Comparison of ENCODE assay signal across 8 mouse cellular contexts in the genomic region with DNA sequence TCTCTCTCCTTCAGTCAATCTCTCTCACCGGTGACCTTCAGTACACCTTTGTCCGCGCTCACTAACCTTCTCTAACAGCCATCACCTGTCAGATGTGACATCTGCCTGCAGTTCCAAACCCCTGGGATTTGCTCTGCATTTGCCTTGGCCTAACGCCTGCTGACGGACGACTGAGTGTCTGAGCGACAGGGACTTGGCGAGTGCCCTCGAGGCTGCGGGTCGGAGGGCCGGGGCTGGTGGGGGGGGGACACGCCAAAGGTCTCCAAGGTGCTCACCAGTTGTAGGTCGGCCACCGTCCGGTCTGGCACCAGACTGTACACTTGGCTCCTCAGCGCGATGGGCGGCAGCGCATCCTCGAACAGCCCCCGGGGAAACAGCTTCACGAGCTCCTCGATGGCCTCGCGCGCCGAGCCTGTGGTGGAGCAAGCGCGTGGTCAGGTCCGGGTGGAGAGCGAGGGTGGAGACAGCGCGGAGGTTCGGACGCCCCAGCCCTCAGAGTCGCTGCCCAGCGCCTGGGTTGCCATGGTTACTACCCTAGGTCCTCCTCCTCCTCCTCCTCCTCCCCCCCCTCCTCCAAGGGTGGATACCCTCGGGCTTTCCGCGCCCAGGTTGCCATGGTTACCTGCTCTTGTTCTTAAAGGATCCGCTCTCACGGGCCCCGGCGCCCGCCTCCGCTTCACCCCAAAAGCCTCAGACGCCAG. TPM values are rescaled to one million over a fixed set of nuclear protein-coding genes. Genes with fewer than 3 reads are reported as not detected.
DNase-seq lines count a peak whose midpoint lies in the region; ATAC-seq and TF ChIP-seq lines count a peak whose summit lies in the region.

No protein-coding gene starts in this region.

- H3K4me1 ChIP-seq in lung, embryonic 14.5 days (ENCODE audit: insufficient read depth), result no peaks in the 10 kb centered on the region
- peaks cover 24% of the 10 kb centered on the region for H3K4me1 ChIP-seq in embryonic facial prominence, embryonic 15.5 days
- H3K4me1 ChIP-seq in intestine, embryonic 15.5 days (replicated peaks), result peaks cover 22% of the 10 kb centered on the region
- H3K4me1 ChIP-seq in midbrain, postnatal 0 days (ENCODE audit: insufficient read depth, low read length), result peaks cover 5% of the 10 kb centered on the region; the same call in 1 of the 2 replicates

- WGBS in lung, embryonic 14.5 days, result 4% methylated on average over 39 of the region's 48 CpGs
- WGBS in embryonic facial prominence, embryonic 15.5 days, result 3% methylated on average over 48 of the region's 48 CpGs
- WGBS in intestine, embryonic 15.5 days, result 4% methylated on average over 48 of the region's 48 CpGs
- 5% methylated on average over 38 of the region's 48 CpGs for WGBS in midbrain, postnatal 0 days

- no peak for TF ChIP-seq CTCF in lung, embryonic 14.5 days (IDR thresholded peaks at IDR 0.05; ENCODE audit: low read depth)
- no peak for TF ChIP-seq CTCF in midbrain, postnatal 0 days (IDR thresholded peaks at IDR 0.05)

- no peak for DNase-seq in lung, embryonic 14.5 days
- DNase-seq in lung, postnatal 10 days, result no peak
- DNase-seq in midbrain, postnatal 0 days (ENCODE audit: low spot score), result no peak
- no peak for DNase-seq in cerebellum, adult 9-11 months
- no peak for DNase-seq in layer of hippocampus, adult 8-10 months (ENCODE audit: low spot score in 2 of 2)
- DNase-seq in cerebellum, adult 8-10 months, result no peak

- peak overlapping the region; percentile 78 for H3K4me3 ChIP-seq in lung, embryonic 14.5 days (ENCODE audit: low read depth, low read length)
- H3K4me3 ChIP-seq in embryonic facial prominence, embryonic 15.5 days (replicated peaks), result peak overlapping the region; percentile 86
- H3K4me3 ChIP-seq in intestine, embryonic 15.5 days (replicated peaks), result peak overlapping the region; percentile 70
- peak overlapping the region; percentile 57 for H3K4me3 ChIP-seq in midbrain, postnatal 0 days (ENCODE audit: low read depth, low read length)

- H3K9me3 ChIP-seq in lung, embryonic 14.5 days (ENCODE audit: low read depth, low read length), result no peaks in the 10 kb centered on the region
- H3K9me3 ChIP-seq in embryonic facial prominence, embryonic 15.5 days (replicated peaks), result no peaks in the 10 kb centered on the region
- no peaks in the 10 kb centered on the region for H3K9me3 ChIP-seq in intestine, embryonic 15.5 days
- H3K9me3 ChIP-seq in midbrain, postnatal 0 days (ENCODE audit: low read length), result no peaks in the 10 kb centered on the region

- peak overlapping the region; percentile 90 for H3K4me2 ChIP-seq in lung, embryonic 14.5 days
- H3K4me2 ChIP-seq in embryonic facial prominence, embryonic 15.5 days (replicated peaks), result peak overlapping the region; percentile 99
- peak overlapping the region; percentile 94 for H3K4me2 ChIP-seq in intestine, embryonic 15.5 days (replicated peaks)
- peak overlapping the region; percentile 98 for H3K4me2 ChIP-seq in midbrain, postnatal 0 days (ENCODE audit: low read depth, low read length, poor library complexity, severe bottlenecking)

- H3K36me3 ChIP-seq in lung, embryonic 14.5 days (ENCODE audit: insufficient read depth), result peaks cover 38% of the 10 kb centered on the region
- H3K36me3 ChIP-seq in embryonic facial prominence, embryonic 15.5 days, result peaks cover 45% of the 10 kb centered on the region
- peaks cover 19% of the 10 kb centered on the region for H3K36me3 ChIP-seq in intestine, embryonic 15.5 days
- peaks cover 21% of the 10 kb centered on the region for H3K36me3 ChIP-seq in midbrain, postnatal 0 days (ENCODE audit: insufficient read depth, low read length)

- peak; percentile 85 for ATAC-seq in lung, embryonic 14.5 days (ENCODE audit: insufficient read depth)
- ATAC-seq in embryonic facial prominence, embryonic 15.5 days (ENCODE audit: insufficient number of reproducible peaks, low FRiP score, low TSS enrichment, low read depth), result peak; percentile 65
- peak; percentile 85 for ATAC-seq in intestine, embryonic 15.5 days
- peak; percentile 81 for ATAC-seq in midbrain, postnatal 0 days (ENCODE audit: low FRiP score)

- H3K27ac ChIP-seq in lung, embryonic 14.5 days (ENCODE audit: low read depth), result peak overlapping the region; percentile 48; the same call in 1 of the 2 replicates
- peak overlapping the region; percentile 86 for H3K27ac ChIP-seq in embryonic facial prominence, embryonic 15.5 days (replicated peaks)
- H3K27ac ChIP-seq in intestine, embryonic 15.5 days, result peak overlapping the region; percentile 24
- peak overlapping the region; percentile 77 for H3K27ac ChIP-seq in midbrain, postnatal 0 days (ENCODE audit: low read depth, low read length)

- no peaks in the 10 kb centered on the region for H3K27me3 ChIP-seq in lung, embryonic 14.5 days (ENCODE audit: insufficient read depth, low read length)
- no peaks in the 10 kb centered on the region for H3K27me3 ChIP-seq in embryonic facial prominence, embryonic 15.5 days
- H3K27me3 ChIP-seq in intestine, embryonic 15.5 days (replicated peaks), result no peaks in the 10 kb centered on the region
- H3K27me3 ChIP-seq in midbrain, postnatal 0 days (ENCODE audit: insufficient read depth, low read length), result no peaks in the 10 kb centered on the region

- peak overlapping the region; percentile 66 for H3K9ac ChIP-seq in lung, embryonic 14.5 days
- H3K9ac ChIP-seq in embryonic facial prominence, embryonic 15.5 days, result peak overlapping the region; percentile 73
- H3K9ac ChIP-seq in intestine, embryonic 15.5 days, result peak overlapping the region; percentile 43
- H3K9ac ChIP-seq in midbrain, postnatal 0 days (replicated peaks; ENCODE audit: low read length, poor library complexity, severe bottlenecking), result peak overlapping the region; percentile 71

RNA-seq across cellular contexts. Expression of a gene that starts 0.4 kb away (rescaled TPM):
- 22.2 and 25.0 TPM in 2 replicates for polyA plus RNA-seq in lung, embryonic 14.5 days (2014; fragmentation: Nextera tagmentation; extraction: Ambion mirVana)
- polyA plus RNA-seq in embryonic facial prominence, embryonic 15.5 days (2015; fragmentation: Nextera tagmentation; extraction: Ambion mirVana), result 30.4 and 33.8 TPM in 2 replicates
- polyA plus RNA-seq in intestine, embryonic 15.5 days (2015; fragmentation: Nextera tagmentation; extraction: Ambion mirVana), result 25.1 and 30.3 TPM in 2 replicates
- total RNA-seq in midbrain, postnatal 0 days (2014; rRNA removed), result 25.8 and 30.4 TPM in 2 replicates
- 48.6 and 50.3 TPM in 2 replicates for polyA plus RNA-seq in midbrain, postnatal 0 days (2015; fragmentation: Nextera tagmentation; extraction: Ambion mirVana)
- 10 to 100 TPM; 52.3 to 70.3 (median 58.1) TPM for total RNA-seq in layer of hippocampus, adult 8-10 months (2022)

RNA-seq across cellular contexts. Expression of a gene that starts 0.5 kb away (rescaled TPM):
- polyA plus RNA-seq in lung, embryonic 14.5 days (2014; fragmentation: Nextera tagmentation; extraction: Ambion mirVana), result 56.0 and 71.5 TPM in 2 replicates
- 66.2 and 70.7 TPM in 2 replicates for polyA plus RNA-seq in embryonic facial prominence, embryonic 15.5 days (2015; fragmentation: Nextera tagmentation; extraction: Ambion mirVana)
- polyA plus RNA-seq in intestine, embryonic 15.5 days (2015; fragmentation: Nextera tagmentation; extraction: Ambion mirVana), result 51.8 and 58.6 TPM in 2 replicates
- total RNA-seq in midbrain, postnatal 0 days (2014; rRNA removed), result 34.5 and 40.7 TPM in 2 replicates
- 56.4 and 59.1 TPM in 2 replicates for polyA plus RNA-seq in midbrain, postnatal 0 days (2015; fragmentation: Nextera tagmentation; extraction: Ambion mirVana)
- 10 to 100 TPM; 33.0 to 42.4 (median 34.4) TPM for total RNA-seq in layer of hippocampus, adult 8-10 months (2022)

RNA-seq across cellular contexts. Expression of a gene that starts 13.7 kb away (rescaled TPM):
- polyA plus RNA-seq in lung, embryonic 14.5 days (2014; fragmentation: Nextera tagmentation; extraction: Ambion mirVana), result 44.6 and 50.3 TPM in 2 replicates
- 50.6 and 55.0 TPM in 2 replicates for polyA plus RNA-seq in embryonic facial prominence, embryonic 15.5 days (2015; fragmentation: Nextera tagmentation; extraction: Ambion mirVana)
- polyA plus RNA-seq in intestine, embryonic 15.5 days (2015; fragmentation: Nextera tagmentation; extraction: Ambion mirVana), result 39.9 and 42.5 TPM in 2 replicates
- total RNA-seq in midbrain, postnatal 0 days (2014; rRNA removed), result 81.5 and 98.8 TPM in 2 replicates
- polyA plus RNA-seq in midbrain, postnatal 0 days (2015; fragmentation: Nextera tagmentation; extraction: Ambion mirVana), result 45.1 and 50.2 TPM in 2 replicates
- total RNA-seq in layer of hippocampus, adult 8-10 months (2022), result 10 to 100 TPM; 67.1 to 77.5 (median 71.5) TPM

RNA-seq across cellular contexts. Expression of a gene that starts 13.9 kb away (rescaled TPM):
- polyA plus RNA-seq in lung, embryonic 14.5 days (2014; fragmentation: Nextera tagmentation; extraction: Ambion mirVana), result 110 and 115 TPM in 2 replicates
- polyA plus RNA-seq in embryonic facial prominence, embryonic 15.5 days (2015; fragmentation: Nextera tagmentation; extraction: Ambion mirVana), result 97.7 and 114 TPM in 2 replicates
- 98.4 and 106 TPM in 2 replicates for polyA plus RNA-seq in intestine, embryonic 15.5 days (2015; fragmentation: Nextera tagmentation; extraction: Ambion mirVana)
- 33.1 and 35.1 TPM in 2 replicates for total RNA-seq in midbrain, postnatal 0 days (2014; rRNA removed)
- 57.7 and 60.2 TPM in 2 replicates for polyA plus RNA-seq in midbrain, postnatal 0 days (2015; fragmentation: Nextera tagmentation; extraction: Ambion mirVana)
- 10 to 100 TPM; 33.2 to 41.3 (median 40.8) TPM for total RNA-seq in layer of hippocampus, adult 8-10 months (2022)

RNA-seq across cellular contexts. Expression of a gene that starts 26.0 kb away (rescaled TPM):
- polyA plus RNA-seq in lung, embryonic 14.5 days (2014; fragmentation: Nextera tagmentation; extraction: Ambion mirVana), result 1.8 and 2.5 TPM in 2 replicates
- 2.9 and 3.2 TPM in 2 replicates for polyA plus RNA-seq in embryonic facial prominence, embryonic 15.5 days (2015; fragmentation: Nextera tagmentation; extraction: Ambion mirVana)
- 52.1 and 63.5 TPM in 2 replicates for polyA plus RNA-seq in intestine, embryonic 15.5 days (2015; fragmentation: Nextera tagmentation; extraction: Ambion mirVana)
- 0.09 TPM in 1 of 2 replicates, not detected in the other for total RNA-seq in midbrain, postnatal 0 days (2014; rRNA removed)
- polyA plus RNA-seq in midbrain, postnatal 0 days (2015; fragmentation: Nextera tagmentation; extraction: Ambion mirVana), result 1.0 and 1.9 TPM in 2 replicates
- under 1 TPM; 0.17 to 0.31 (median 0.18) TPM for total RNA-seq in layer of hippocampus, adult 8-10 months (2022)

Comparison
In these comparisons a context has a peak if more than half of its experiments do, and no peak if none do; other contexts are left out.
1. H3K27ac ChIP-seq: peak in every context shown above with its lines; median percentile 86 in embryonic facial prominence, embryonic 15.5 days; 77 in midbrain, postnatal 0 days; 48 in lung, embryonic 14.5 days; 24 in intestine, embryonic 15.5 days.